Comparison of ENCODE assay signal across 8 mouse cellular contexts in the genomic region with DNA sequence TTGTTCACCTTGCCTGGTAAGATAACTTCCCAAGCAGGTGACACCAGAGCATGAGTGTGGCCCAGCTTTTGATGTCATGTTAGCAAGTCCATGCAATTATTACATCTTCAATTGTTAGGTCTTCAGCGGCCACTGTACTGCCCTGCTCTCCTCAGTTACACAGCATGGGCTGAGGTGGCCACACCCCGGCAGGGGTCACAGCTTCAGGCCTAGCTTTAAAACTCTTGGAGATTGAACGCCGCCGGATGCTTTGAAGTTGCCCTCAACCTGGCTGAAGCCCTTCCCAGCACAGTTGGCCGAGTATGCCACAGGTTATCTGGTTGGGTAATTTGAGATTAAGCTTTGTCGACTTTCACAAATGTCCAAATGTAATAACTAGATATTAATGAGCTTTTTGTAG. TPM values are rescaled to one million over a fixed set of nuclear protein-coding genes. Genes with fewer than 3 reads are reported as not detected.
DNase-seq lines count a peak whose midpoint lies in the region; ATAC-seq and TF ChIP-seq lines count a peak whose summit lies in the region.

No protein-coding gene starts in this region.

- peak overlapping the region; percentile 92 for H3K9ac ChIP-seq in hindbrain, postnatal 0 days (replicated peaks; ENCODE audit: low read length)

- DNase-seq in adrenal gland, postnatal 10 days, result peak; percentile 56
- DNase-seq in adrenal gland, adult 8-10 months, result no peak
- peak; percentile 11 for DNase-seq in thymus, postnatal 14 days
- no peak for DNase-seq in thymus, adult 18-20 months
- peak; percentile 6 for DNase-seq in hindbrain, postnatal 0 days (ENCODE audit: low spot score)
- DNase-seq in left cerebral cortex, adult 18-20 months (ENCODE audit: low spot score in 2 of 2), result no peak

- H3K4me1 ChIP-seq in hindbrain, postnatal 0 days (ENCODE audit: insufficient read depth, low read length), result peaks cover 10% of the 10 kb centered on the region

- no peak overlapping the region for H3K27ac ChIP-seq in hindbrain, postnatal 0 days

- H3K27me3 ChIP-seq in hindbrain, postnatal 0 days (ENCODE audit: insufficient read depth, low read length), result no peaks in the 10 kb centered on the region

- no peaks in the 10 kb centered on the region for H3K9me3 ChIP-seq in hindbrain, postnatal 0 days (ENCODE audit: low read length)

- TF ChIP-seq CTCF in hindbrain, postnatal 0 days (IDR thresholded peaks at IDR 0.05; ENCODE audit: low read depth), result no peak

- ATAC-seq in hindbrain, postnatal 0 days, result no peak
- ATAC-seq in megakaryocyte-erythroid progenitor cell, adult 5-6 weeks (replicated peaks; ENCODE audit: low FRiP score, low TSS enrichment, poor library complexity, severe bottlenecking), result peak; percentile 23; the same call in 1 of the 2 replicates
- ATAC-seq in frontal cortex, adult (ENCODE audit: low TSS enrichment), result no peak

- peaks cover 18% of the 10 kb centered on the region for H3K36me3 ChIP-seq in hindbrain, postnatal 0 days (ENCODE audit: insufficient read depth, low read length)

- peak overlapping the region; percentile 95 for H3K4me3 ChIP-seq in hindbrain, postnatal 0 days (ENCODE audit: low read length)

- 40% methylated on average over 7 of the region's 7 CpGs for WGBS in hindbrain, postnatal 0 days

- H3K4me2 ChIP-seq in hindbrain, postnatal 0 days (ENCODE audit: low read depth, low read length), result peak overlapping the region; percentile 85

RNA-seq across cellular contexts. Expression of gene Crls1, which starts 1.1 kb away (rescaled TPM):
- 100 to 1,000 TPM; 109 to 121 TPM for total RNA-seq in adrenal gland, postnatal 10 days (2021)
- 10 to 100 TPM; 58.7 to 99.6 (median 68.6) TPM for total RNA-seq in adrenal gland, adult 8-10 months (2022)
- 29.5 and 33.6 TPM in 2 replicates for total RNA-seq in hindbrain, postnatal 0 days (2014; rRNA removed)
- polyA plus RNA-seq in hindbrain, postnatal 0 days (2015; fragmentation: Nextera tagmentation; extraction: Ambion mirVana), result 21.6 and 22.9 TPM in 2 replicates
- 26.1 and 28.3 TPM in 2 replicates for total RNA-seq in megakaryocyte-erythroid progenitor cell, adult 5-6 weeks (2014; fragmentation: Nextera tagmentation)
- total RNA-seq in megakaryocyte-erythroid progenitor cell, adult 5-6 weeks (2017), result 45.2 and 49.1 TPM in 2 replicates
- 10 to 100 TPM; 30.4 to 31.2 TPM for total RNA-seq in left cerebral cortex, adult 18-20 months (2021)

RNA-seq across cellular contexts. Expression of gene Mcm8, which starts 31.6 kb away (rescaled TPM):
- 1 to 10 TPM; 4.8 to 5.8 TPM for total RNA-seq in adrenal gland, postnatal 10 days (2021)
- 1 to 10 TPM; 3.5 to 4.1 (median 3.9) TPM for total RNA-seq in adrenal gland, adult 8-10 months (2022)
- total RNA-seq in hindbrain, postnatal 0 days (2014; rRNA removed), result 2.1 and 3.2 TPM in 2 replicates
- 5.2 and 5.6 TPM in 2 replicates for polyA plus RNA-seq in hindbrain, postnatal 0 days (2015; fragmentation: Nextera tagmentation; extraction: Ambion mirVana)
- total RNA-seq in megakaryocyte-erythroid progenitor cell, adult 5-6 weeks (2014; fragmentation: Nextera tagmentation), result 16.9 and 19.0 TPM in 2 replicates
- 16.6 and 19.0 TPM in 2 replicates for total RNA-seq in megakaryocyte-erythroid progenitor cell, adult 5-6 weeks (2017)
- total RNA-seq in left cerebral cortex, adult 18-20 months (2021), result 1 to 10 TPM; 4.6 to 4.9 TPM

RNA-seq across cellular contexts. Expression of gene Trmt6, which starts 31.7 kb away (rescaled TPM):
- 10 to 100 TPM; 15.4 to 19.4 TPM for total RNA-seq in adrenal gland, postnatal 10 days (2021)
- total RNA-seq in adrenal gland, adult 8-10 months (2022), result 10 to 100 TPM; 21.8 to 30.5 (median 28.1) TPM
- 8.4 and 14.7 TPM in 2 replicates for total RNA-seq in hindbrain, postnatal 0 days (2014; rRNA removed)
- polyA plus RNA-seq in hindbrain, postnatal 0 days (2015; fragmentation: Nextera tagmentation; extraction: Ambion mirVana), result 27.8 and 31.0 TPM in 2 replicates
- 45.5 and 56.6 TPM in 2 replicates for total RNA-seq in megakaryocyte-erythroid progenitor cell, adult 5-6 weeks (2014; fragmentation: Nextera tagmentation)
- 47.5 and 53.4 TPM in 2 replicates for total RNA-seq in megakaryocyte-erythroid progenitor cell, adult 5-6 weeks (2017)
- 10 to 100 TPM; 23.8 to 26.6 TPM for total RNA-seq in left cerebral cortex, adult 18-20 months (2021)

RNA-seq across cellular contexts. Expression of gene Lrrn4, which starts 33.1 kb away (rescaled TPM):
- 1 to 10 TPM; 4.3 to 5.5 TPM for total RNA-seq in adrenal gland, postnatal 10 days (2021)
- total RNA-seq in adrenal gland, adult 8-10 months (2022), result 1 to 10 TPM; 2.5 to 4.4 (median 3.3) TPM
- total RNA-seq in hindbrain, postnatal 0 days (2014; rRNA removed), result 1.3 and 1.7 TPM in 2 replicates
- 0.64 and 0.87 TPM in 2 replicates for polyA plus RNA-seq in hindbrain, postnatal 0 days (2015; fragmentation: Nextera tagmentation; extraction: Ambion mirVana)
- total RNA-seq in megakaryocyte-erythroid progenitor cell, adult 5-6 weeks (2014; fragmentation: Nextera tagmentation), result not detected in 2 replicates
- not detected in 2 replicates for total RNA-seq in megakaryocyte-erythroid progenitor cell, adult 5-6 weeks (2017)
- total RNA-seq in left cerebral cortex, adult 18-20 months (2021), result under 1 TPM; 0.16 to 0.23 TPM

Comparison
In these comparisons a context has a peak if more than half of its experiments do, and no peak if none do; other contexts are left out.
1. DNase-seq: peak in adrenal gland, postnatal 10 days (single experiment), thymus, postnatal 14 days (single experiment) and hindbrain, postnatal 0 days (single experiment); none in adrenal gland, adult 8-10 months (single experiment), thymus, adult 18-20 months (0 of 2) and left cerebral cortex, adult 18-20 months (0 of 2).